Mouse (Mus musculus) spleen, postnatal 0 days (tissue): ENCODE data around the gene Smc5. TPM values are rescaled to one million over a fixed set of nuclear protein-coding genes. Genes with fewer than 3 reads are reported as not detected.

Experiments
- polyA plus RNA-seq: library from polyadenylated mRNA; unstranded; fragments of >200 nt; fragmentation: Nextera tagmentation; extraction: Ambion mirVana; gene quantifications from 2 replicates; pipeline ENCODE4 v1.2.1, GENCODE M21; 2015

The Smc5 gene
- 14.9 and 18.0 TPM in 2 replicates for polyA plus RNA-seq

DNA sequence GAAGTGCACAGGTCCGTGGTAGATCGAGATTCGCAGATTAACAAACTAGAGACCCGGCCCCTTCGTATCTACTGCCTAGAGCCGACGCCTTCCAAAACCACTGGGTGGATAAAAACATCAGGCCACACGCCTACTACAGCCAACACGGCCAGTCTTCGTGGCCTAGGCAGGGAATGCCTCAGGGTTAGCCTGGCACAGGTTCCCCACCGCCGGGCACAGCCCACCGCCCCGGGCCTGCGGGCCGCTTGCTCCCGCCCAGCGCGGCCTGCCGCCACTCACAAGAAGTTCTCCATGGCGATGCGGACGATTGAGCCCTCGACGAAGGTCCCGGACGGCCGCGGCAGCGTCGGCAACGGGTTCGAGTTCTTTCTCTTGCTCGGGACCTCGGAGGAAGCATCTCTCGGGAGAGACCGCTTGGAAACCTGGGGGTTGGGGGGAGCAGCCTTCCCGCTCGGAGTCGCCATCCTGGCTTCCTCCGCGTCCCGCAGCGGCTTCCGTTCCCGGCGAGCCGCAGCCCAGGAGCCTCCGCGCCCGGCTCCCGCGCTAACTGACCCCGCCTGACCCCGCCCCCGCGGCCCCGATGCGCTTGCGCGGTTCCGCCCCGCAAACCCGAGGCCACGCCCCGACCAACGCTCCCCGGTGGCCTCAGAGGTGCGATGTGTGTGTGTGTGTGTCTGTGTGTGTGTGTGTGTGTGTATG, at the start of gene Smc5:
Gene Smc5 (minus strand): TSS at position 543 of the 699 bp plus-strand sequence.

Other genes starting within 250 kb of the Smc5 start
- 5.8 and 8.1 TPM in 2 replicates for gene Klf9, start 132.7 kb downstream of the Smc5 start, polyA plus RNA-seq
- gene Mamdc2, start 174.5 kb upstream of the Smc5 start, polyA plus RNA-seq: 0.37 and 0.45 TPM in 2 replicates